Mouse (Mus musculus) G1E (cell line): ENCODE results near the gene Spta1. TPM values are rescaled to one million over a fixed set of nuclear protein-coding genes. Genes with fewer than 3 reads are reported as not detected.

Experiments used
- ATAC-seq: 2 replicates; pipeline ENCODE4 v1.8.0; 2016; ENCODE audit warnings: mild to moderate bottlenecking; ENCODE audit not compliant: insufficient number of reproducible peaks, poor library complexity, low FRiP score, severe bottlenecking; ENCODE audit errors: extremely low read depth
- DNase-seq: peaks from one replicate; pipeline ENCODE4 v3.0.0; 2012; ENCODE audit warnings: low spot score
- H3K27me3 ChIP-seq: 2 replicates; pipeline ENCODE4 v1.6.1; 2012; ENCODE audit warnings: mild to moderate bottlenecking, low read length, inconsistent platforms; ENCODE audit not compliant: insufficient read depth
- H3K36me3 ChIP-seq: replicated peaks from 2 replicates; pipeline ENCODE3; 2012; ENCODE audit warnings: mild to moderate bottlenecking, inconsistent platforms
- H3K4me1 ChIP-seq: 2 replicates; pipeline ENCODE4 v1.6.1; 2012; ENCODE audit warnings: low read depth, low read length, inconsistent platforms, mixed read lengths; ENCODE audit not compliant: insufficient read depth
- H3K4me3 ChIP-seq: 2 replicates; pipeline ENCODE4 v1.5.1; 2012; ENCODE audit warnings: low read depth, mild to moderate bottlenecking, inconsistent platforms, low read length, moderate library complexity, mixed read lengths
- H3K9me3 ChIP-seq: replicated peaks from 2 replicates; pipeline ENCODE4 v1.6.1; 2012; ENCODE audit warnings: inconsistent platforms
- CTCF ChIP-seq: IDR thresholded peaks from 2 replicates; pipeline ENCODE4 v1.5.1; 2012; ENCODE audit warnings: low read depth, low read length, inconsistent platforms, mixed read lengths
- GATA1 ChIP-seq: IDR thresholded peaks from 2 replicates; pipeline ENCODE4 v1.6.1; 2012; ENCODE audit warnings: borderline replicate concordance, low read length, inconsistent platforms, mixed read lengths
- GATA2 ChIP-seq: IDR thresholded peaks from 2 replicates; pipeline ENCODE4 v1.6.1; 2012; ENCODE audit warnings: low read depth, low read length, inconsistent platforms, borderline replicate concordance
- POLR2AphosphoS5 ChIP-seq: IDR thresholded peaks from 2 replicates; pipeline ENCODE4 v1.6.1; 2012; ENCODE audit warnings: low read depth, low read length, inconsistent platforms; ENCODE audit not compliant: insufficient replicate concordance
- TAL1 ChIP-seq: conservative IDR thresholded peaks from 2 replicates; pipeline ENCODE4 v1.6.1; 2012; ENCODE audit warnings: low read depth, low read length, inconsistent platforms, mixed read lengths
- polyA plus RNA-seq: library from polyadenylated mRNA; stranded (reverse); fragments of >175 nt; gene quantifications from 2 replicates; pipeline ENCODE4 v1.2.3, GENCODE M21; 2012
- total RNA-seq, 2 experiments: library from RNA; stranded (forward) in 1 of 2; stranded (reverse) in 1 of 2; fragments of 200-1000 nt in 1 of 2; fragments of >200 nt in 1 of 2; fragmentation: Nextera tagmentation in 1 of 2; gene quantifications; 2 replicates each; pipeline ENCODE4 v1.2.3; 2014 to 2017

Gene Spta1
- total RNA-seq (2014; fragmentation: Nextera tagmentation) (66.5 and 113 TPM in 2 replicates), total RNA-seq (2017) (66.3 and 77.0 TPM in 2 replicates), polyA plus RNA-seq (2.6 and 3.1 TPM in 2 replicates)

GRCm38 (mm10) chr1:174172605-174173004, at the start of gene Spta1:
TSS of gene Spta1 (plus strand) at chr1:174172776.
- H3K4me3 ChIP-seq, result peak within 1 kb of the TSS; percentile 64
- ATAC-seq, result peak; percentile 66
- H3K36me3 ChIP-seq, result peaks cover 13% of the 10 kb centered on the region
- TF ChIP-seq TAL1 (peak; percentile 46), GATA1 (no peak)
- H3K9me3 ChIP-seq, result no peaks in the 10 kb centered on the region
- no peak for DNase-seq
- no peaks in the 10 kb centered on the region for H3K27me3 ChIP-seq
- peaks cover 24% of the 10 kb centered on the region for H3K4me1 ChIP-seq

GRCm38 (mm10) chr1:174131217-174131616, 41.4 kb upstream of the Spta1 start, which contains the start of gene Olfr424:
TSS of gene Olfr424 (plus strand) at chr1:174131517.
- H3K4me3 ChIP-seq, result no peak within 1 kb of the TSS
- no peaks in the 10 kb centered on the region for H3K4me1 ChIP-seq
- no peak for TF ChIP-seq TAL1
- TF ChIP-seq GATA1, result no peak
- no peak for TF ChIP-seq POLR2AphosphoS5
- TF ChIP-seq GATA2, result no peak
- no peak for TF ChIP-seq CTCF
- ATAC-seq (no peak), DNase-seq (no peak)
- H3K27me3 ChIP-seq, result no peaks in the 10 kb centered on the region
- H3K9me3 ChIP-seq, result no peaks in the 10 kb centered on the region
- H3K36me3 ChIP-seq, result no peaks in the 10 kb centered on the region

- no peaks in the 10 kb centered on the region for H3K27me3 ChIP-seq
- H3K36me3 ChIP-seq, result no peaks in the 10 kb centered on the region
- TF ChIP-seq POLR2AphosphoS5, result no peak
- TF ChIP-seq GATA2, result no peak
- no peak for TF ChIP-seq GATA1
- TF ChIP-seq TAL1, result no peak
- TF ChIP-seq CTCF, result no peak
- H3K4me3 ChIP-seq, result no peak overlapping the region
- ATAC-seq, result no peak
- H3K9me3 ChIP-seq, result no peaks in the 10 kb centered on the region
- no peak for DNase-seq
- H3K4me1 ChIP-seq, result no peaks in the 10 kb centered on the region
Observed at GRCm38 (mm10) chr1:174131999-174132398, 40.6 kb upstream of the Spta1 start.

- Histone ChIP-seq H3K9me3 (no peaks in the 10 kb centered on the region), H3K36me3 (no peaks in the 10 kb centered on the region), H3K4me3 (no peak overlapping the region), H3K4me1 (no peaks in the 10 kb centered on the region), H3K27me3 (no peaks in the 10 kb centered on the region)
- DNase-seq (no peak), ATAC-seq (no peak)
- TF ChIP-seq POLR2AphosphoS5, result no peak
- no peak for TF ChIP-seq GATA2
- TF ChIP-seq TAL1, result no peak
- TF ChIP-seq CTCF, result no peak
- TF ChIP-seq GATA1, result no peak
Observed at GRCm38 (mm10) chr1:174141384-174141783, 31.2 kb upstream of the Spta1 start.

GRCm38 (mm10) chr1:174146696-174147095, 25.9 kb upstream of the Spta1 start:
- no peak for ATAC-seq
- H3K4me1 ChIP-seq, result no peaks in the 10 kb centered on the region
- DNase-seq, result no peak

GRCm38 (mm10) chr1:174149289-174149688, 23.3 kb upstream of the Spta1 start:
- H3K36me3 ChIP-seq, result no peaks in the 10 kb centered on the region
- DNase-seq (no peak), ATAC-seq (no peak)
- TF ChIP-seq TAL1 (no peak), GATA1 (no peak), GATA2 (no peak), POLR2AphosphoS5 (no peak), CTCF (no peak)
- H3K4me1 ChIP-seq, result no peaks in the 10 kb centered on the region
- H3K27me3 ChIP-seq, result no peaks in the 10 kb centered on the region
- no peaks in the 10 kb centered on the region for H3K9me3 ChIP-seq
- no peak overlapping the region for H3K4me3 ChIP-seq

More at GRCm38 (mm10) chr1:174146696-174147095, 25.9 kb upstream of the Spta1 start:
- Histone ChIP-seq H3K9me3 (no peaks in the 10 kb centered on the region), H3K36me3 (no peaks in the 10 kb centered on the region), H3K4me3 (no peak overlapping the region), H3K27me3 (no peaks in the 10 kb centered on the region)
- TF ChIP-seq GATA2, result no peak
- no peak for TF ChIP-seq GATA1
- TF ChIP-seq CTCF, result no peak
- no peak for TF ChIP-seq POLR2AphosphoS5
- TF ChIP-seq TAL1, result no peak
